Mouse (Mus musculus) forebrain, postnatal 0 days (tissue): ENCODE results near the gene Ints11. TPM values are rescaled to one million over a fixed set of nuclear protein-coding genes. Genes with fewer than 3 reads are reported as not detected.

Source experiments
- ATAC-seq: fragments of 200-750 bp; cut with Nextera tagmentation; 2 replicates; pipeline ENCODE4 v1.8.0; 2017; ENCODE audit warnings: mild to moderate bottlenecking, moderate library complexity
- DNase-seq: peaks from one replicate; pipeline ENCODE4 v3.0.0-alpha.2; 2015
- H3K27ac ChIP-seq: fragments of 300-500 bp; sonication (generic); 2 replicates; pipeline ENCODE4 v1.5.1; 2014; ENCODE audit warnings: low read depth, mild to moderate bottlenecking, antibody characterized with exemption, low read length, moderate library complexity, mixed read lengths
- H3K27me3 ChIP-seq: fragments of 300-500 bp; sonication (generic); 2 replicates; pipeline ENCODE4 v1.6.1; 2014; ENCODE audit warnings: mild to moderate bottlenecking, low read length, mixed read lengths; ENCODE audit not compliant: insufficient read depth
- H3K36me3 ChIP-seq: fragments of 300-500 bp; sonication (generic); 2 replicates; pipeline ENCODE4 v1.6.1; 2014; ENCODE audit warnings: mild to moderate bottlenecking, moderate library complexity; ENCODE audit not compliant: insufficient read depth
- H3K4me1 ChIP-seq: fragments of 300-500 bp; sonication (generic); 2 replicates; pipeline ENCODE4 v1.6.1; 2014; ENCODE audit warnings: antibody characterized with exemption; ENCODE audit not compliant: insufficient read depth
- H3K4me2 ChIP-seq: fragments of 300-500 bp; sonication (generic); 2 replicates; pipeline ENCODE4 v1.6.1; 2014; ENCODE audit warnings: low read depth, mild to moderate bottlenecking, moderate library complexity
- H3K4me3 ChIP-seq: fragments of 300-500 bp; sonication (generic); 2 replicates; pipeline ENCODE4 v1.5.1; 2014; ENCODE audit warnings: low read depth, low read length, mixed read lengths
- H3K9ac ChIP-seq: fragments of 300-500 bp; sonication (generic); 2 replicates; pipeline ENCODE4 v1.6.1; 2014; ENCODE audit warnings: mild to moderate bottlenecking
- H3K9me3 ChIP-seq: fragments of 300-500 bp; sonication (generic); 2 replicates; pipeline ENCODE4 v1.6.1; 2016; ENCODE audit warnings: low read length
- CTCF ChIP-seq: sonication (generic); IDR thresholded peaks from 2 replicates; pipeline ENCODE4 v1.5.1; 2016; ENCODE audit warnings: antibody characterized with exemption, control low read depth, low read depth
- WGBS: fragments of 180-500 bp; shearing (Covaris S2); extraction: QIAGEN DNeasy Blood & Tissue Kit; methylation state at CpG from one replicate; pipeline ENCODE4 v1.1.7; 2014; 5-methylcytosine and 5-hydroxymethylcytosine counted together
- polyA plus RNA-seq: library from polyadenylated mRNA; unstranded; fragments of >200 nt; fragmentation: Nextera tagmentation; extraction: Ambion mirVana; gene quantifications from 2 replicates; pipeline ENCODE4 v1.2.1, GENCODE M21; 2015
- total RNA-seq: library from RNA; depleted of rRNA; stranded (reverse); fragments of >200 nt; gene quantifications from 2 replicates; pipeline ENCODE4 v1.2.3, GENCODE M21; 2014

Gene Ints11
- total and polyA plus RNA-seq, 2 experiments from 2014 or later = 47.7 to 58.8 TPM

GRCm38 (mm10) chr4:155898318-155898717, 29.0 kb downstream of the Ints11 start:
- no peak overlapping the region for H3K27ac ChIP-seq
- no peak for ATAC-seq
- WGBS = 94% methylated on average over 2 of the region's 2 CpGs
- H3K27me3 ChIP-seq = no peaks in the 10 kb centered on the region
- no peak overlapping the region for H3K4me2 ChIP-seq
- no peaks in the 10 kb centered on the region for H3K9me3 ChIP-seq
- H3K9ac ChIP-seq = no peak overlapping the region
- peaks cover 24% of the 10 kb centered on the region for H3K4me1 ChIP-seq
- TF ChIP-seq CTCF = no peak
- peaks cover 73% of the 10 kb centered on the region for H3K36me3 ChIP-seq
- H3K4me3 ChIP-seq = no peak overlapping the region
- DNase-seq = no peak

- Histone ChIP-seq H3K36me3 (peaks cover 83% of the 10 kb centered on the region), H3K27me3 (no peaks in the 10 kb centered on the region), H3K4me2 (no peak overlapping the region), H3K9ac (no peak overlapping the region), H3K4me1 (peaks cover 15% of the 10 kb centered on the region), H3K27ac (no peak overlapping the region), H3K4me3 (no peak overlapping the region), H3K9me3 (no peaks in the 10 kb centered on the region)
- ATAC-seq (no peak), DNase-seq (no peak)
- whole genome bisulfite sequencing = 96% methylated on average over 7 of the region's 7 CpGs
- TF ChIP-seq CTCF = no peak
Measured at GRCm38 (mm10) chr4:155899355-155899754, 30.0 kb downstream of the Ints11 start.

- Histone ChIP-seq H3K27ac (no peak overlapping the region), H3K9me3 (no peaks in the 10 kb centered on the region), H3K4me1 (no peaks in the 10 kb centered on the region), H3K9ac (no peak overlapping the region), H3K4me2 (no peak overlapping the region), H3K27me3 (no peaks in the 10 kb centered on the region), H3K36me3 (peaks cover 94% of the 10 kb centered on the region), H3K4me3 (no peak overlapping the region)
- peak; percentile 71 for ATAC-seq
- 61% methylated on average over 3 of the region's 3 CpGs for WGBS
- peak; percentile 34 for DNase-seq
- TF ChIP-seq CTCF = no peak
Measured at GRCm38 (mm10) chr4:155901205-155901604, 31.9 kb downstream of the Ints11 start.

GRCm38 (mm10) chr4:155903246-155903645, 33.9 kb downstream of the Ints11 start:
- Histone ChIP-seq H3K9me3 (no peaks in the 10 kb centered on the region), H3K4me1 (no peaks in the 10 kb centered on the region), H3K27me3 (no peaks in the 10 kb centered on the region), H3K27ac (no peak overlapping the region), H3K4me3 (no peak overlapping the region), H3K9ac (no peak overlapping the region), H3K4me2 (no peak overlapping the region), H3K36me3 (peaks cover 92% of the 10 kb centered on the region)
- DNase-seq (no peak), ATAC-seq (no peak)
- 96% methylated on average over 13 of the region's 13 CpGs for WGBS
- no peak for TF ChIP-seq CTCF

- DNase-seq = peak; percentile 42
- 92% methylated on average over 13 of the region's 13 CpGs for WGBS
Measured at GRCm38 (mm10) chr4:155904318-155905102, 35.2 kb downstream of the Ints11 start.

GRCm38 (mm10) chr4:155905634-155906033, 36.3 kb downstream of the Ints11 start:
- Histone ChIP-seq H3K9me3 (no peaks in the 10 kb centered on the region), H3K36me3 (peaks cover 68% of the 10 kb centered on the region), H3K4me3 (no peak overlapping the region), H3K4me2 (no peak overlapping the region), H3K27ac (no peak overlapping the region), H3K27me3 (no peaks in the 10 kb centered on the region), H3K9ac (no peak overlapping the region), H3K4me1 (no peaks in the 10 kb centered on the region)
- ATAC-seq (no peak), DNase-seq (no peak)
- TF ChIP-seq CTCF = no peak
- 90% methylated on average over 13 of the region's 13 CpGs for WGBS

More at GRCm38 (mm10) chr4:155904318-155905102, 35.2 kb downstream of the Ints11 start:
- Histone ChIP-seq H3K4me1 (no peaks in the 10 kb centered on the region), H3K4me3 (no peak overlapping the region), H3K27me3 (no peaks in the 10 kb centered on the region), H3K9me3 (no peaks in the 10 kb centered on the region), H3K9ac (no peak overlapping the region), H3K27ac (no peak overlapping the region), H3K36me3 (peaks cover 79% of the 10 kb centered on the region), H3K4me2 (no peak overlapping the region)
- peak; percentile 57 for TF ChIP-seq CTCF
- no peak for ATAC-seq

- Histone ChIP-seq H3K4me3 (no peak overlapping the region), H3K27me3 (no peaks in the 10 kb centered on the region), H3K4me1 (no peaks in the 10 kb centered on the region), H3K4me2 (no peak overlapping the region), H3K27ac (no peak overlapping the region), H3K9ac (no peak overlapping the region), H3K36me3 (peaks cover 63% of the 10 kb centered on the region), H3K9me3 (no peaks in the 10 kb centered on the region)
- TF ChIP-seq CTCF = no peak
- WGBS = 83% methylated on average over 9 of the region's 9 CpGs
- ATAC-seq (no peak), DNase-seq (no peak)
Measured at GRCm38 (mm10) chr4:155906125-155906524, 36.8 kb downstream of the Ints11 start.
